Mouse (Mus musculus) intestine, embryonic 16.5 days (tissue): ENCODE data around the gene Capn7. TPM values are rescaled to one million over a fixed set of nuclear protein-coding genes. Genes with fewer than 3 reads are reported as not detected.

ENCODE experiments used
- ATAC-seq: fragments of 200-750 bp; cut with Nextera tagmentation; 2 replicates; pipeline ENCODE4 v1.8.0; 2017; ENCODE audit warnings: moderate TSS enrichment, moderate library complexity
- H3K27ac ChIP-seq: fragments of 300-500 bp; sonication (generic); 2 replicates; pipeline ENCODE4 v1.5.1; 2014; ENCODE audit warnings: mild to moderate bottlenecking, low read length
- H3K27me3 ChIP-seq: fragments of 300-500 bp; sonication (generic); replicated peaks from 2 replicates; pipeline ENCODE4 v1.6.1; 2014; ENCODE audit warnings: low read length, control low read depth, mixed read lengths; ENCODE audit not compliant: control insufficient read depth, insufficient read depth
- H3K36me3 ChIP-seq: fragments of 300-500 bp; sonication (generic); 2 replicates; pipeline ENCODE4 v1.6.1; 2014; ENCODE audit warnings: low read length, control low read depth; ENCODE audit not compliant: control insufficient read depth, insufficient read depth
- H3K4me1 ChIP-seq: fragments of 300-500 bp; sonication (generic); 2 replicates; pipeline ENCODE4 v1.6.1; 2014; ENCODE audit warnings: low read length, control low read depth, mixed read lengths; ENCODE audit not compliant: control insufficient read depth, insufficient read depth
- H3K4me2 ChIP-seq: fragments of 300-500 bp; sonication (generic); 2 replicates; pipeline ENCODE4 v1.6.1; 2014; ENCODE audit warnings: low read depth, low read length, control low read depth
- H3K4me3 ChIP-seq: fragments of 300-500 bp; sonication (generic); 2 replicates; pipeline ENCODE4 v1.5.1; 2014; ENCODE audit warnings: mild to moderate bottlenecking, low read length
- H3K9ac ChIP-seq: fragments of 300-500 bp; sonication (generic); 2 replicates; pipeline ENCODE4 v1.6.1; 2014; ENCODE audit warnings: low read depth, low read length
- H3K9me3 ChIP-seq: fragments of 300-500 bp; sonication (generic); 2 replicates; pipeline ENCODE4 v1.6.1; 2016; ENCODE audit warnings: low read length, control low read depth; ENCODE audit not compliant: control insufficient read depth
- WGBS: fragments of 180-500 bp; shearing (Covaris S2); extraction: QIAGEN DNeasy Blood & Tissue Kit; methylation state at CpG from one replicate; pipeline ENCODE4 v1.1.7; 2014; 5-methylcytosine and 5-hydroxymethylcytosine counted together
- polyA plus RNA-seq: library from polyadenylated mRNA; unstranded; fragments of >200 nt; fragmentation: Nextera tagmentation; extraction: Ambion mirVana; gene quantifications from 2 replicates; pipeline ENCODE4 v1.2.1, GENCODE M21; 2015

The Capn7 gene
- polyA plus RNA-seq, 1 experiment from 2014 or later: 31.7 TPM

- Histone ChIP-seq H3K27ac (no peak overlapping the region), H3K36me3 (no peaks in the 10 kb centered on the region), H3K27me3 (no peaks in the 10 kb centered on the region), H3K4me1 (peaks cover 17% of the 10 kb centered on the region), H3K9me3 (no peaks in the 10 kb centered on the region), H3K4me3 (no peak overlapping the region), H3K4me2 (no peak overlapping the region), H3K9ac (no peak overlapping the region)
- 86% methylated on average over 11 of the region's 11 CpGs for WGBS
- ATAC-seq: no peak
Measured at GRCm38 (mm10) chr14:31383470-31384050, 47.1 kb downstream of the Capn7 start.

- WGBS: 62% methylated on average over 13 of the region's 13 CpGs
- no peak overlapping the region for H3K4me2 ChIP-seq
- no peaks in the 10 kb centered on the region for H3K27me3 ChIP-seq
- no peak overlapping the region for H3K4me3 ChIP-seq
- H3K9ac ChIP-seq: no peak overlapping the region
- H3K9me3 ChIP-seq: no peaks in the 10 kb centered on the region
- peak overlapping the region; percentile 43; the same call in 1 of the 2 replicates for H3K27ac ChIP-seq
- no peaks in the 10 kb centered on the region for H3K36me3 ChIP-seq
- H3K4me1 ChIP-seq: peaks cover 17% of the 10 kb centered on the region
- no peak for ATAC-seq
Measured at GRCm38 (mm10) chr14:31384366-31385323, 48.2 kb downstream of the Capn7 start.

- H3K4me1 ChIP-seq: peaks cover 17% of the 10 kb centered on the region
- H3K4me3 ChIP-seq: no peak overlapping the region
- peak overlapping the region; percentile 43 for H3K27ac ChIP-seq
- H3K36me3 ChIP-seq: no peaks in the 10 kb centered on the region
- ATAC-seq: no peak
- no peaks in the 10 kb centered on the region for H3K9me3 ChIP-seq
- WGBS: 88% methylated on average over 5 of the region's 5 CpGs
- H3K27me3 ChIP-seq: no peaks in the 10 kb centered on the region
- H3K9ac ChIP-seq: no peak overlapping the region
- no peak overlapping the region for H3K4me2 ChIP-seq
Measured at GRCm38 (mm10) chr14:31385406-31385805, 49.0 kb downstream of the Capn7 start.

GRCm38 (mm10) chr14:31385977-31386697, 49.7 kb downstream of the Capn7 start:
- H3K9ac ChIP-seq: no peak overlapping the region
- no peaks in the 10 kb centered on the region for H3K36me3 ChIP-seq
- H3K27ac ChIP-seq: peak overlapping the region; percentile 58
- H3K27me3 ChIP-seq: no peaks in the 10 kb centered on the region
- peaks cover 17% of the 10 kb centered on the region for H3K4me1 ChIP-seq
- H3K4me2 ChIP-seq: no peak overlapping the region
- 44% methylated on average over 13 of the region's 13 CpGs for WGBS
- H3K4me3 ChIP-seq: no peak overlapping the region
- ATAC-seq: peak; percentile 87
- no peaks in the 10 kb centered on the region for H3K9me3 ChIP-seq

- H3K4me1 ChIP-seq: peaks cover 17% of the 10 kb centered on the region
- 73% methylated on average over 11 of the region's 11 CpGs for WGBS
- H3K9ac ChIP-seq: no peak overlapping the region
- no peak overlapping the region for H3K27ac ChIP-seq
- ATAC-seq: no peak
- H3K4me3 ChIP-seq: no peak overlapping the region
- no peaks in the 10 kb centered on the region for H3K27me3 ChIP-seq
- no peaks in the 10 kb centered on the region for H3K36me3 ChIP-seq
- no peak overlapping the region for H3K4me2 ChIP-seq
- H3K9me3 ChIP-seq: no peaks in the 10 kb centered on the region
Measured at GRCm38 (mm10) chr14:31387301-31387981, 51.0 kb downstream of the Capn7 start.

- no peaks in the 10 kb centered on the region for H3K9me3 ChIP-seq
- no peak overlapping the region for H3K9ac ChIP-seq
- no peak overlapping the region for H3K4me2 ChIP-seq
- no peak overlapping the region for H3K27ac ChIP-seq
- ATAC-seq: no peak
- H3K4me1 ChIP-seq: peaks cover 17% of the 10 kb centered on the region
- no peak overlapping the region for H3K4me3 ChIP-seq
- H3K36me3 ChIP-seq: no peaks in the 10 kb centered on the region
- WGBS: 76% methylated on average over 13 of the region's 13 CpGs
- H3K27me3 ChIP-seq: no peaks in the 10 kb centered on the region
Measured at GRCm38 (mm10) chr14:31388086-31388872, 51.8 kb downstream of the Capn7 start.

- H3K9me3 ChIP-seq: no peaks in the 10 kb centered on the region
- no peaks in the 10 kb centered on the region for H3K27me3 ChIP-seq
- H3K4me2 ChIP-seq: no peak overlapping the region
- H3K9ac ChIP-seq: no peak overlapping the region
- no peak overlapping the region for H3K4me3 ChIP-seq
- no peak overlapping the region for H3K27ac ChIP-seq
- peaks cover 17% of the 10 kb centered on the region for H3K4me1 ChIP-seq
- WGBS: 94% methylated on average over 8 of the region's 8 CpGs
- H3K36me3 ChIP-seq: no peaks in the 10 kb centered on the region
- ATAC-seq: no peak
Measured at GRCm38 (mm10) chr14:31389421-31390147, 53.1 kb downstream of the Capn7 start.

- Histone ChIP-seq H3K9ac (no peak overlapping the region), H3K9me3 (no peaks in the 10 kb centered on the region), H3K4me3 (no peak overlapping the region), H3K27me3 (no peaks in the 10 kb centered on the region), H3K27ac (no peak overlapping the region), H3K36me3 (no peaks in the 10 kb centered on the region), H3K4me1 (0 out of 2 replicates have a peak, but pooled peaks cover 3% of the 10 kb centered on the region), H3K4me2 (no peak overlapping the region)
- no peak for ATAC-seq
- WGBS: 80% methylated on average over 5 of the region's 5 CpGs
Measured at GRCm38 (mm10) chr14:31392300-31392699, 55.9 kb downstream of the Capn7 start.
